Mouse (Mus musculus): Measurements from ENCODE around the gene St3gal3.

DNA sequence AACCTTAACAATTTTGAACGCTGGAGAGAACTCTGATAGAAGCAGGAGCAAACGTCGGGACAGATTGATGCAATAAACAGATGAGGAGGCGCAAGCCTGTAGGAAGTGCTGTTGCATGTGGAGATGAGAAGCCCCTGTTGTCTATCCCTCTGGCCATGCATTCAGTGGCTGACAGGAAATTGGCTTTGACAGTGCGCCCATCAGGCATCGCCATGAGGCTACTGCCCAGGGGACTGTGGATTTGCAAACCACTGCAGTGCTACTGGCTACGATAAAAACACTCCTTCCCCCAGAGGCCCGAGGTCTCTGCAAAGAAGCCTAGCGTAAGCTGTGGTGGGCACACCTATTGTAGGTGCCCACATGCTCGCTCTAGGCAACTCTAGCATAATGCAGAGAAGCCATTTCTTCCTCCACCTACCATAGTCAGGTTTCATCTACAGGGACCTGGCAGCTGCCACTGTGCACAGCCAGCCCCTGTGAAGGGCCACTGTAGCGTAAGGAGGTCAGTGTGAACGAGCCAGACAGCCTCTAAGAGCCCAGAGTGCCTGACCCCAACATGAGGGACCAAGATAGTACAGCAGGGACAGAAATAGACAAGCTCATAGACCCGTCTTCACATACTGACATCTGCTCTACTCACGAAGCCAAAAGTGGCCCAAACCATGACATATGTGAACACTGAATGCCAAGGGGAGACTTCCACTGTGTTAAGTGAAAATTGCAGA lies 15.4 kb upstream of the St3gal3 start:
- TF ChIP-seq CTCF (IDR thresholded peaks at IDR 0.05; ENCODE audit: low read depth) (no peak), EP300 (IDR thresholded peaks at IDR 0.05; ENCODE audit: low read depth) (no peak)
